Mouse (Mus musculus): ENCODE measurements around the gene Shmt2. TPM values are rescaled to one million over a fixed set of nuclear protein-coding genes. Genes with fewer than 3 reads are reported as not detected.

The Shmt2 gene
- polyA plus RNA-seq, 1 experiment, result 67.4 TPM

GRCm38 (mm10) chr10:127471281-127471988 lies 50.8 kb downstream of the Shmt2 start:
- Histone ChIP-seq H3K4me1 (ENCODE audit: control insufficient read depth, insufficient read depth, low read length) (no peaks in the 10 kb centered on the region), H3K27me3 (ENCODE audit: control insufficient read depth, insufficient read depth, low read length, poor library complexity, severe bottlenecking) (no peaks in the 10 kb centered on the region), H3K36me3 (ENCODE audit: control insufficient read depth, insufficient read depth, low read length, poor library complexity, severe bottlenecking) (peaks cover 5% of the 10 kb centered on the region; the same call in 1 of the 2 replicates), H3K9me3 (replicated peaks; ENCODE audit: control insufficient read depth, insufficient read depth, low read length, poor library complexity, severe bottlenecking) (no peaks in the 10 kb centered on the region), H3K9ac (ENCODE audit: low read depth, poor library complexity, severe bottlenecking) (no peak overlapping the region), H3K4me3 (ENCODE audit: low read depth, low read length) (no peak overlapping the region), H3K27ac (ENCODE audit: insufficient read depth, low read length) (no peak overlapping the region)
- TF ChIP-seq CTCF (IDR thresholded peaks at IDR 0.05; ENCODE audit: low read depth, low read length) (no peak), POLR2A (IDR thresholded peaks at IDR 0.05; ENCODE audit: insufficient read depth, low read length) (no peak), EP300 (IDR thresholded peaks at IDR 0.05; ENCODE audit: insufficient read depth, low read depth, low read length) (no peak)

Other genes starting within 250 kb of the Shmt2 start
- 26.2 and 26.7 TPM in 2 replicates for gene Mbd6, start 233.4 kb downstream of the Shmt2 start, polyA plus RNA-seq (2011; ENCODE audit: insufficient read depth, insufficient read length, low read depth, missing spikeins)
- gene Mars, start 210.7 kb downstream of the Shmt2 start, polyA plus RNA-seq (2011; ENCODE audit: insufficient read depth, insufficient read length, low read depth, missing spikeins), result 129 and 136 TPM in 2 replicates
- gene Arhgap9, start 200.5 kb downstream of the Shmt2 start, polyA plus RNA-seq (2011; ENCODE audit: insufficient read depth, insufficient read length, low read depth, missing spikeins), result 8.5 and 9.1 TPM in 2 replicates
- 19.8 and 21.4 TPM in 2 replicates for gene Gli1, start 180.5 kb downstream of the Shmt2 start, polyA plus RNA-seq (2011; ENCODE audit: insufficient read depth, insufficient read length, low read depth, missing spikeins)
- gene Inhbe, start 168.0 kb downstream of the Shmt2 start, polyA plus RNA-seq (2011; ENCODE audit: insufficient read depth, insufficient read length, low read depth, missing spikeins), result not detected in 2 replicates
- not detected in 2 replicates for gene Inhbc, start 152.0 kb downstream of the Shmt2 start, polyA plus RNA-seq (2011; ENCODE audit: insufficient read depth, insufficient read length, low read depth, missing spikeins)
- 107 and 122 TPM in 2 replicates for gene R3hdm2, start 142.1 kb downstream of the Shmt2 start, polyA plus RNA-seq (2011; ENCODE audit: insufficient read depth, insufficient read length, low read depth, missing spikeins)
- 1.9 and 2.6 TPM in 2 replicates for gene Stac3, start 20.8 kb downstream of the Shmt2 start, polyA plus RNA-seq (2011; ENCODE audit: insufficient read depth, insufficient read length, low read depth, missing spikeins)
- gene Ndufa4l2, start 7.5 kb downstream of the Shmt2 start, polyA plus RNA-seq (2011; ENCODE audit: insufficient read depth, insufficient read length, low read depth, missing spikeins), result 5.4 and 5.7 TPM in 2 replicates
- gene Nxph4, start 12.1 kb upstream of the Shmt2 start, polyA plus RNA-seq (2011; ENCODE audit: insufficient read depth, insufficient read length, low read depth, missing spikeins), result 0.79 TPM in 1 of 2 replicates, not detected in the other
- gene Lrp1, start 98.7 kb upstream of the Shmt2 start, polyA plus RNA-seq (2011; ENCODE audit: insufficient read depth, insufficient read length, low read depth, missing spikeins), result 36.3 and 41.3 TPM in 2 replicates
- gene Stat6, start 120.5 kb upstream of the Shmt2 start, polyA plus RNA-seq (2011; ENCODE audit: insufficient read depth, insufficient read length, low read depth, missing spikeins), result 28.2 and 32.9 TPM in 2 replicates
- 22.0 and 22.3 TPM in 2 replicates for gene Nemp1, start 144.5 kb upstream of the Shmt2 start, polyA plus RNA-seq (2011; ENCODE audit: insufficient read depth, insufficient read length, low read depth, missing spikeins)
- gene Nab2, start 146.1 kb upstream of the Shmt2 start, polyA plus RNA-seq (2011; ENCODE audit: insufficient read depth, insufficient read length, low read depth, missing spikeins), result 5.5 and 8.1 TPM in 2 replicates
- 0.34 and 0.72 TPM in 2 replicates for gene Myo1a, start 182.7 kb upstream of the Shmt2 start, polyA plus RNA-seq (2011; ENCODE audit: insufficient read depth, insufficient read length, low read depth, missing spikeins)
- not detected in 2 replicates for gene Tac2, start 202.0 kb upstream of the Shmt2 start, polyA plus RNA-seq (2011; ENCODE audit: insufficient read depth, insufficient read length, low read depth, missing spikeins)
- gene Zbtb39, start 217.1 kb upstream of the Shmt2 start, polyA plus RNA-seq (2011; ENCODE audit: insufficient read depth, insufficient read length, low read depth, missing spikeins), result 14.6 and 15.6 TPM in 2 replicates
- gene Gpr182, start 229.3 kb upstream of the Shmt2 start, polyA plus RNA-seq (2011; ENCODE audit: insufficient read depth, insufficient read length, low read depth, missing spikeins), result not detected in 2 replicates
- 0.40 and 0.67 TPM in 2 replicates for gene Rdh1, start 237.3 kb upstream of the Shmt2 start, polyA plus RNA-seq (2011; ENCODE audit: insufficient read depth, insufficient read length, low read depth, missing spikeins)
- gene Rdh16f1, start 237.3 kb upstream of the Shmt2 start, polyA plus RNA-seq (2011; ENCODE audit: insufficient read depth, insufficient read length, low read depth, missing spikeins), result not detected in 2 replicates

Data from ES-Bruce4 (cell line).